Mouse (Mus musculus) layer of hippocampus, adult 9-11 months (tissue): ENCODE results near the gene Ppp1r35.

ENCODE experiments used
- DNase-seq: peaks from one replicate; pipeline ENCODE4 v3.0.0; 2022

Ppp1r35 gene

DNA sequence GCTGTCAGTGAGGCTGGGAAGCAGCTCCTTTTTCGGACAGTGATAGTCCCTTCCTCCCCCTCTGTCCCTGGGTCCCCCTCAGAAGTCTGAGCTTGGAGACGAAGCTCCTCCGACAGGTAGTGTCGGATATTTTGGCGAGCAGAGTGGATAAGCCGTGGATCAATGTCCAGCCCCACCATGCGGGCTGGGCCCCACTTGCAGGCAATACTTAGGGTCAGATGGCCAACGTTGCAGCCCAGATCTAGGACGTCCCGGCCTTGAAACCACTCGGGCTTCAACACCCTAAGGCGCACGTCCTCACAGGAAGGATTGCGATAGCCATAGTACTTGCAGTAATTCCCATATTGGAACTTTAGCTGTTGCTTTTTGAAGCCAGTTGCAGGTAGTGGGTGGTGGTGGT is 5.9 kb downstream of the Ppp1r35 start:
- DNase-seq: no peak

DNA sequence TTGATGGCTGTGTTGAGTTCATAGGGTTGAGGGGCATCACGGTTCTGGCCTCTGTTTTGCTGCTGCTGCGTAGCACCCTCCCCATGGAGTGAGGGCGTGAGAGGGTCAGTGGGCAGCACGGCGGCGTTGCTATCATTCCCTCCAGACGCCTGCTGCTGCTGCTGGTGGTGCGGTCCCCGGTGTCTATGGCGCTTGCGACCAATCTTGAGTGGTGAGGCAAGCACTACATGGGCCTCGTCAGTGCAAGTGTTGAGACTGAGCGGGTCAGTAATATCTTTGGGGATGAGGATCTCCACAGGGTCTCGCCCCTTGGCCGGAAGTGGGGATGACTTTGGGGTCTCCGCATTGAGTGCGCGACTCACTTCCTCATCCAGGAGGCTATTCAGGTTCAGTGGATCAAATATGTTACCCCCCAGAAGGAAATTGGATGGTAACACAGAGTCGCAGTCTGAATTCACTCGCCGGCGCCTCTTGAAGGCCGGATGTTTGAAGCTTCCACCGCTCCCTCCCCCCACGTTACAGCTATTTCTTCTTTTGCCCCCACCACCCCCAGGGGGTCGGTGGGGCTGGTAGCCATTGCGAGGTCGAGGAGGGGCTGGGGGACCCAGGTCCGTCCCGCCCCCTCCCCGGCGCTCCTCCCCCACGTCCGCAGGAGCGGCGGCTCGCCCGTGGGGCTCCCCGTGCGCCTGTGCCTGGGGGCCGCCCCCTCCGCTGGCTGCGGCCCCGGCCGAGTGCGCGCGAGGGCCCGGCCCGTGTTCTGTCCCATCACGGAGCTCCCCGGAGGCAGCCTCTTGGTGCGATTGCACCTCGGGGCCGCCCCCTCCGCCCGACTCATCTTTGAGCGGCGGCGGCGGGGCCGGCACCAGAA is 6.7 kb downstream of the Ppp1r35 start:
- no peak for DNase-seq

DNA sequence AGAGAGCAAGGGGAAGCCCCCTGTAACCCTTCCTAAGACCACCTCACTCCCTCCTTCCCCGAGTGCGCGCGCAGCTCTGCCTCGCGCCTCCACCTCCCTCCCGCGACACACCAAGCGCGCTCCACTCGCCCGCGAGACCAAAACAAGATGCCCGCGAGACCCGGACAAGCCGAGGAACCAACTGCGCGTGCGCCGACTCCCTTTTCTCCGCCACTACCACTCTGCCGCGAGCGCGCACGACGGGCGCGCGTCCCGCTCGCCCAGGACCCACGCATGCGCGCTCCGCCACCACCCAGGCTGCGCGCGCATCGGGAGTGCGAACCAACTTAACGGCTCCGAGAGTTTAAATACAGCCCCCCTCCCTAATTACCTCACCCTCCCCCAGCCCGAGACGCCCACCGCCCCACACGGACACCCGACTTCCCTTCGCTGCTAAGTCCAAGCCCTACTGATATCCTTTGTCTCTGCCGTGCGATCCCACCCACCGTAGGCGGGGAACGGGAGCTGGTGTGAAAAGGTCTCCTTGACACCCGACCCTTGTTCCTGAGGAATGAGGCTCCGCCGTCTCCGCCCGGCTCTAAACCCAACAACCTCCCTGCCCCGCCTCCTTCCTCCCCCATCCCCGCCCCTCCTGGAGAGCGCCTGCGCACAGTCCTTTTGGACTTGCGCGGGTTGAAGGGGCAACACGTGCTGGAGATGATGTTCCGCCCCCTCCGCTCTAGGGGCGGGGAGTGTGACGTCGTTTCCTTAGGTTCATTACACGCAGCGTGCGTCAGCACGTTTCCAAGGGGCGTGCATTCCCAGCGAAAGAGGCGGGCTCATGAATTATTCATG is 7.7 kb downstream of the Ppp1r35 start:
- DNase-seq: peak; percentile 100

DNA sequence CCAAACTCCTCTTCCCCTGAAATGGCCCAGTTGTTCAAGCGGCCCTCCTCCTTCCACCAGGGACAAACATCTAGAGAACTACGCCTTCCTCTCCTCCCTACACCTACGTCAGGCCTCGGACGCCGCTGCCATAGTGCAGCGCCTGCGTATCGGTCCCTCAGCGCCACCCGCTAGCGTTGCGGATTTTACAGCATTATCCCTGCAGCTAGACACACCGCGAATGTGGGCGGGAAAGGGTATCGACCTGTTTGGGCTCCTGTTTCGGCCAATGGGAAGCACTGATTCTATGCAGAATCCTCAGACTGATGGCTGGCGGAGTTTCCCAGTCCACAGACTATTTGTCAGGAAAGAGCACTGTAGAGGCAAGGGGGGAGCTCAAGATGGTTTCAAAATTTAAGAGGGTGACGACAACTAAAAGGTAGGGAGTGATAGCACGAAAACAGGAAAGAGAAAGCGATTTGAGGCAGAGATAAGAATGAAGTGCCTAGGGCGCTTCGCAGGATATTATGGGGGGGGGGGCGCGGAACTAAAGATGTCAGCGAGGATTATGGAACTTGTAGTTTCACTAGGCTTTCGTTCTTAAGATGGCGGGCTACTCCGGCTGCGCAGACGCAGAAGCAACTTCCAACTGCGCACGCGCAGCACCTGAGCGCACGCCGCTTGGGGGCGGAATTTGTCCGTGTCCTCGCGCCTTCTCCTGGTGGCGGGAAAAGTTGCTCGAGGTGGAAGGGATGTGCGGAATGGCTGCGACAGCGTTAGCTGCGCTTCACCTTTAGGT is 8.7 kb downstream of the Ppp1r35 start, which contains the start of the genes Mepce and Zcwpw1:
Mepce (minus strand) TSS at position 505 of the 778 bp plus-strand sequence.
Zcwpw1 (plus strand) TSS at position 648 of the 778 bp plus-strand sequence.
- DNase-seq: peak; percentile 94

DNA sequence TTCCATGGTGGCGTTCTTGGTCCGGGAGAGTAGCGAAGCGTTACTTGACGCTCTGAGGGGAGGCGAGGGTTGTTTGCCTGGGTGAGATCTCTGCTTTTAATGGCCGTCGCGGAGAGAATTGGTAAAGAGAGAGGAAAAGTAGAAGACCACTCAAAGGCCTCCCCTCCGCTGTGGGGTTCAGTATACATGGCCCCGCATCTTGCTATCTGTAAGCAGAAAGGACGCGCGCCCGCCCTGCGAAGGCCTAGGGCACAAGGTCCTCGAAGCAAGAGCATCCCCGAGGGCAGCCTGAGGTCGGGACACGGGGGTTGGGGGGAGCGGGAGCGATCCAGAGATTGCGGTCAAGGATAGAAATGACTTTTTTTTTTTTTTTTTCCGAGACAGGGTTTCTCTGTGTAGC is 9.5 kb downstream of the Ppp1r35 start:
- peak; percentile 66 for DNase-seq

DNA sequence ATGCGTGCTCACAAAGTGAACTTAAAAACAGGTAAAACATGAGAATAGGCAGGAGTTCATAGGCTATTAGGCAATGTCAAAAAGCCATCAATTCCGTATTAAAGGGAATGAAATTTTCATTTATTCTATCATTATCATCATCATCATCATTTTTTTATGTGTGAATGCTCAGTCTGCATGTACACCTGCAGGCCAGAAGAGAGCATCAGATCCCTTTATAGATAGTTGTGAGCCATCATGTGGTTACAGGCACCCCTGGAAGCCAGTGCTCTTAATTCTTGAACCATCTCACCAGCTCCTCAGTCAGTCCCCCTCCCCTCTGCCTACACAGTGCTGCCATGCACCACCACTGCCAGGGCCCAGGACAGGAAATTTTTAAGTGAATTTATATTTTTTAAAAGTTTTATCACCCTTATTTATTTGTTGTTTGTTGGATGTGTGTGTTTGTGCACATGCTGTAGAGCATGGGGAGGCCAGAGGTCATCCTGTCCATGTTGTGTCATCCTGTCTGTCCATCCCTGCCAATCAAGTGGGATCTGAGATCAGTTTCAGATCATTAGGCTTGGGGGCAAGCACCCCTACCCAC is 10.4 kb downstream of the Ppp1r35 start:
- DNase-seq: no peak

DNA sequence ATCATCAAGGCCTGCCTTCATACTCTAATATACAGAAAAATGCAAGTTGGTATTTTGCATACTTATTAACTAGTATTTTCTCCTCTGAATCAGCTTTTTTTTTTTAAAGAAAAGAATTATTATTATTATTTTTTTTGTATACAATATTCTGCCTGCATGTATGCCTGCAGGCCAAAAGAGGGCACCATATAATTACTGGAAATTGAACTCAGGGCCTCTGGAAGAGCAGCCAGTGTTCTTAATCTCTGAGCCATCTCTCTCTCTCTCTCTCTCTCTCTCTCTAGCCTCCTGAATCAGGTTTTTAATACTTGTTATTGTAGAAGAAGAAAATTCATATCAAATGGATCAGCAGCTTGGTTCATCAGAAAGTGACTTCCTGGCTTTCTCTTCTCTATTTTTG is 12.9 kb downstream of the Ppp1r35 start:
- no peak for DNase-seq

DNA sequence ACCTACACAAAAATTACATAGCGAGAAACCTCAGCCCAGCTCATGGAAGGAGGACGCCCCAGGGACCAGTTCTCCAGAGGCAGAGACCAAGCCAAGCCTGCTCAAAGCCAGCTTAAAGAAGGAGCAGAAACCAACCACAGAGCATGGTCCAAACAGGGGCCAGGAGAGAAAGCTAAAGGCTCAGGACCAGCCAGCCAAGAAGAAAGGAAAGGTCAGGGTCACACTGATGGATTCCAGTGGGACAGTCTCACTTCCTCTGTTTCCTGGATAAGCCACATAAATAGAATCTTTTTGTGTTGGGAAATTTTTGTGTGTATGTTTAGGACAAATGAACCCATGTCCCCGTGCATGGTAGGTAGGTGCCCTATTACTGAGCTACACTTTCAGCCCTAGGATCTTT is 18.0 kb downstream of the Ppp1r35 start:
- DNase-seq: no peak

DNA sequence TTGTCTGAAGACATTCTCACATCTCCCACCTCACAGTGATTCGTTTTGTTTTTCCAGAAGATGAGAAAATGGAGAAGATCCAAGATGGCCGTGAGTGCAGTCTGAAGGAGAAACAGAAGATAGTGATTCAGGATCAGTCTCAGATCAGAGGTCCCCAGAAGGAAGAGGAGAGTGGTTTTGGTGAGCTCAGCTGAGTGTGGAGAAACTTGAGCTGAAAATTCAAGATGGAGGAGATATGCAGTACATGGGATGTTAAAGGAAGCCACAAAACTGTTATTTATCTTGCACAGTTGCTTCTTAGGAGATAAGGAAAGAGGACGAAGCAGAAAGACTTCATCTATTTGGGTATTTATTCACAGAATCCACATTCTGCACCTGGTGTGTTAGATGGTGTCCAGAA is 22.3 kb downstream of the Ppp1r35 start:
- DNase-seq: no peak

DNA sequence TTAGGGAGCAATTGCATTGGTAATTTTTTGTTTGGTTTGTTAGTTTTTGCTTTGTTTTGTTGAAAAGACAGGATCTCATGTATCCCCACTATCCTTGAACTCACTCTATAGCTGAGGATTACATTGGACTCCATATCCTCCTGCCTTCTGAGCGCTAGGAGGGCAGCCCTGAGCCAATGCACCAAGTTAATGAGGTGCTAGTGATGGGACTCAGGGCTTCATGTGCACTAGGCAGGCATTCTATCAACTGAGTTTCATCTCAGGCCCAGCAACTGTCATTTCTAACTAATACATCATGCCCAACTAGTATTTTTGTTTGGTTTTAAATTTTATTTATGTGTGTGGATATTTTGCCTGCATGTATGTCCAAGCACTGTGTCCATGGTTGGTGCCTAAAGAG is 27.5 kb downstream of the Ppp1r35 start:
- no peak for DNase-seq

DNA sequence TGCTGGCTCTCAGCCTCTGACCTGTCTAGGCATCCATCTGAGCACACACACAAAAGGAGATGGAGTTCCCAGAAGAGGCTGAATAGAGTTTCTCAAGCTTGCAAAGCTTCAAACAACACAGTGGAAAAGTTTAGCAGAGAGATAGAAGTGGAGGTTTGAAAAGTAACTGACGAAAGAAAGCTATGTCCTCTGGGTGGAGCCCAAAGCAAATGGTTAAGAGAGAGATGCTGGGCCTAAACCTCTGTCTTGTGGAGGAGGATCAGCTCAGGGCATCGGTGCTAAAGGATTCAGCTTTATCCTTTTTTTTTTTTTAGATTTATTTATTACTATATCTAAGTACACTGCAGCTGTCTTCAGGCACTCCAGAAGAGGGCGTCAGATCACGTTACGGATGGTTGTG is 29.7 kb downstream of the Ppp1r35 start:
- no peak for DNase-seq

DNA sequence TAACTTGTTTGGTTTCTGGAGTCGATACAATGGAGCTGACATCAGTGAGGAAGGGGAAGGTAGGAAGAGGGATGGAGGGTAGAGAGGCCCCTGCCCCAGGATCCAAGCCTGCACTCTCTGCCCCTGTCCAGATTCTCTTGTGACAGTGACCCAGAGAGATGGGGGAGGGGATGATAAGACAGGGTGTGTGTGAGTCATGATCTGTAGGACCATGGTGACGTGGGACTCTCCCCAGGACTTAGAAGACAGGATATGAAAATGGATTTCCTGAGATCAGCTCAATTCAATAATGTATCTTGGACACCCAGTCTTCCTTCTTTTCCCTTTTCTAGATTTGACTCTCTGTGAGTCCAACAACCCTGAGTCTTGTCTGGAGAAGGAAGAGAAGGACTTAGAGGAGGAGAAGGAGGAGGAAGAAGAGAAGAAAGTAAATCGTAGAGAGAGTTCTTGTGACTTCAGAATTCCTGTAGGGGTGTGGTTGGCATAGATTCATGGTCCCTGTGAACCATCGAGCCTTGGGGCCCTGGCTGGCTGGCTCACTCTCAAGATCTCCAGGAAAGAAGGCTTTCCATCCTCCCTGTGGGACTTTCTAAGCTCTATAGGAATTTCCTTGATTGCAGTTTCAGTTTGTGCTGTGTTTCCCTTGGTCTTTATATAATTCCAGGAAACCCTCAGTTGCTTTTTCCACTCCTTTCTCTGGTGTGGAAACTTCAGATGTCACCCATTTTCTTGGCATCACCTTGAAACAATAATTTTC is 39.0 kb downstream of the Ppp1r35 start:
- no peak for DNase-seq

DNA sequence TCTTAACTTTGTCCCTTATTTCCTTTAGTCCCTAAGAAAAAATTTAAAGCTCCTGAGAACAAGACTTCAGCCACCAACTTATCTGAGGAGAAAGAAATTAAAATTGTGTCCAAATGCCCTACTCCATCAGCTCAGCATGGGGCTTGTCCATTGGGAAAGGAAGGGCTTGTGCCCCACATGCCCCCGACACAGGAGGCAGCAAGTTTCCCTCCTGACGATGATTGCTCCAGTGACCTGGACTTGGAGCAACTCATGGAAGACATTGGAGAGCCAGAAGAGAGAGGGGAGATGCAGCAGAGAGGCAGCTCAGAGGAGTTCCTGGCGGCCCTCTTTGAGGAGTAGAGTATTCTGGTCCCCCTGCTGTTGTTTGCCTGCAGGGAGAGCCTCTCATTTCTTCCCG is 43.5 kb downstream of the Ppp1r35 start:
- DNase-seq: no peak

DNA sequence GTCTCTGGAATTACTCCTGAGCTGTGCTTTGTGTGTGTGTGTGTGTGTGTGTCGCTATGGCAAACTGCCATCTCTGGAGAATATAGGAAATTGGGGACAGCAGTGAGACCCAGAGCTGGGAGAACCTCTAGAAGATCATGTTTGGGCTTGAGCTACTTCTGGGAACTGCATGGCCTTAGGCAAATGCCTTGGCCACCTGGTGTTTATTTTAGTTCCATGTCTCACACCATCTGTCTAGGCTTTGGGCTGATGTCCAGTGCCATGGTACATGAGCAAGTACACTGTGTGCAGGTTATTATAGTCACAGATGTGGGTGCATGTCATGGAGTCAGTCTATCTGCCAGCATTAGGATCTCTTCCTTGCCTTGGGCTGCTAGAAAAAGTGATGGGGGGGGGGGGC is 44.0 kb downstream of the Ppp1r35 start:
- no peak for DNase-seq

DNA sequence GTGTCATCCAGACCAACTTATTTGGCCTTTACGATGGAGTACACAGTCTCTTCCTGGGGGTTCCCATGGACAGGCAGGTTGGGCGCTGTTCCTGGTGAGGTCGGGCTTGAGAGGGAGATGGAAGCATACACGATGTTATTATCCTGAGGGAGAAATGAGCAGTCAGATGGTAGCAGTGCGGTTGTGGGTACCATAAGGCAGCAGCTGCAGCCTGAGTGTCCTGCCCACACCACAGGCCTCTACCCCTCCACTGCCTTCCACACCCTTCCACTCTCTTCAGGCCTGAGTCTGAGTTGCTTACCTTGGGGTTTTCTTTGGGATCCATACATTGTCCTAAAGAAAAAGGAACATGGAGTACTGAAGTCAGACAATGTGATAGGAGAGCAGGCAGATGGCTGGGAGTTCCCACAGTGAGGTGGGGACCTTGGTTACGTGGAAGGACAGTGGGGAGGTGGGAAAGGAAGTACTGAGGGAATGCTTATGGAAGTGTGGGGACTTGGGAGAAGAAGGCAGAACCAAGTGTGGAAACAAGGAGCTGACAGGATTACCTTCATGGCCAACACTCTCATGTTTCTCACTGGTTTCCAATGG is 44.9 kb downstream of the Ppp1r35 start:
- DNase-seq: no peak

DNA sequence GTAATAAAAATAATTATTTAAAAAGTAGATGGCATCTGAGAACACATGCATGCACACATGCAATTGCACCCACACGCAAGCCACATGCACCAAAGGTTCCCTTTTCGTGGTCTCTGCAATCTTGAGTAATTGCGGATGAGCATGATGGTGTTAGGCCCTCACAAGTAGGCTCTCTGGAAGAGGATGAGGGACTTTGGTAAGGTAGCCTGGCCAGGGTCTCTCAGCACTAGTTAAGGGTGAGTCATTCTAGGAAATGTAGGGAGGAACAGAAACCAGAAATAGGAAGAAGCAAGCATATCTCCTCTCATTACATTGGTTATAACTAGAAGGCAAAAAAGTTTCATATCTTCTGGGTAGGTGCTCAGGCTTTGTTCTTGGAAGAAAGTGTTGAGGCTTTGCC is 46.4 kb downstream of the Ppp1r35 start:
- peak; percentile 31 for DNase-seq

DNA sequence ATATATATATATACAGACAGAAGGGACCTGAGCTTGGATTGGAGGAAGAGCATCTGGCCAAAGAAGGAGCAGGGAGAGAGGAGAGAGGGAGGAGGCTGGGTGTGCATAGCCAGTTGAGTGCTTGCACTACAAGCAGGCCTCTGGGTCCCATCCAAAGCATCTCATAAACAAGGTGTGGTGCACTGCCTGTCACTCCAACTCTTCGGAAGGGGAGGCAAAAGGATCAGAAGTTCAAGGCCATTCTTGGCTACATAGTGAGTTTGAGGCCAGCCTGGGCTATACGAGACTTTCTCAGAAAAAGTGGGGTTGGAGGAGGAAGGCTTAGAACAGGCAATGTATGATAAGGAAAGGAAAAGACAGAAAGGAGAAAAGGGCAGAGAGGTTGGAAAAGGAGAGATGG is 47.3 kb downstream of the Ppp1r35 start:
- DNase-seq: no peak

DNA sequence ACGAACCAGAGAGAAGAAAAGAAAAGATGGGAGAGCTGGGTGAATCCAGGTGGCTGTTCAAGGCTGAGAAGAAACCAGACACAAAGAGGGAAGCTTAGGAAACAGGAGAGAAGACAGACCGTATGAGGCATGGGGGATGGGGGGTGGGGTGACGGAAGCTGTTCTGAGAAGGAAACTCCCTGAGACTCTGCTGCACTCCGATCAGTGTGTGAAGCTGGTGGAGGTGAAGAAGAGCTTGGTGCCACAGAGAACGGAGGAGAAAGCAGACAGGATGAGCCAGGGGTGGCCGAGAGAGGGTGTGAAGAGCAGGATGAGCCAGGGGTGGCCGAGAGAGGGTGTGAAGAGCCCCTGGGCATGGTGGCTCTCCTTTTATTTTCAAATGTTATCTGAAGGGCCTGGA is 47.8 kb downstream of the Ppp1r35 start:
- no peak for DNase-seq

DNA sequence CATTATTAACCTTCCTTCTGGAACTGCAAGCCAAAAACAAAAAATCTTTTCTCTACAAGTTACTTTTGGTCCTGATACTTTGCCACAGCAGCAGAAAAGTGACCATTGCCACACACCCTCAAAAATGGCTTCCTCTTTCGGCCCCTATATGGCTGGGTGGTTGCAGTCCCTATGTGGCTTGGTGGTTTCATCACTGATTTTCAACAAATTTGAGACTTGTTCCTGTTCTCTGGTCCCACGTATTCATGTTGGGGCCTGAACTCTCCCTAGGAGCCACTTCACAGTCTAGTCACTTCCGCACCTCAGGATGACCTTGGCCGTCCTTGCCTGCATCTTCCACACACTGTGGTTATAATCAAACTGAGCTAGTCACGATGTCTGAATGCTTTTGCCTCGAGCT is 50.0 kb downstream of the Ppp1r35 start:
- DNase-seq: peak; percentile 23
